Mouse (Mus musculus) kidney, embryonic 15.5 days (tissue): Measurements from ENCODE around the gene Aatk. TPM values are rescaled to one million over a fixed set of nuclear protein-coding genes. Genes with fewer than 3 reads are reported as not detected.

ENCODE experiments used
- ATAC-seq: fragments of 200-750 bp; cut with Nextera tagmentation; replicated peaks from 2 replicates; pipeline ENCODE4 v1.8.0; 2017; ENCODE audit warnings: moderate TSS enrichment; ENCODE audit not compliant: low FRiP score
- H3K27ac ChIP-seq: fragments of 300-500 bp; sonication (generic); 2 replicates; pipeline ENCODE4 v1.5.1; 2015; ENCODE audit warnings: mild to moderate bottlenecking, inconsistent platforms
- H3K27me3 ChIP-seq: fragments of 300-500 bp; sonication (generic); 2 replicates; pipeline ENCODE4 v1.6.1; 2015; ENCODE audit warnings: inconsistent platforms
- H3K36me3 ChIP-seq: fragments of 300-500 bp; sonication (generic); 2 replicates; pipeline ENCODE4 v1.6.1; 2015; ENCODE audit warnings: inconsistent platforms
- H3K4me1 ChIP-seq: fragments of 300-500 bp; sonication (generic); 2 replicates; pipeline ENCODE4 v1.6.1; 2015; ENCODE audit warnings: inconsistent platforms
- H3K4me2 ChIP-seq: fragments of 300-500 bp; sonication (generic); 2 replicates; pipeline ENCODE4 v1.6.1; 2015; ENCODE audit warnings: moderate library complexity, mild to moderate bottlenecking, inconsistent platforms
- H3K4me3 ChIP-seq: fragments of 300-500 bp; sonication (generic); replicated peaks from 2 replicates; pipeline ENCODE4 v1.5.1; 2015; ENCODE audit warnings: mild to moderate bottlenecking, inconsistent platforms
- H3K9ac ChIP-seq: fragments of 300-500 bp; sonication (generic); 2 replicates; pipeline ENCODE4 v1.6.1; 2015; ENCODE audit warnings: mild to moderate bottlenecking, inconsistent platforms
- H3K9me3 ChIP-seq: fragments of 300-500 bp; sonication (generic); replicated peaks from 2 replicates; pipeline ENCODE4 v1.6.1; 2016; ENCODE audit warnings: inconsistent platforms
- WGBS: fragments of 180-500 bp; shearing (Covaris S2); methylation state at CpG from one replicate; pipeline ENCODE4 v1.1.7; 2015; ENCODE audit warnings: mixed read lengths; 5-methylcytosine and 5-hydroxymethylcytosine counted together
- polyA plus RNA-seq: library from polyadenylated mRNA; unstranded; fragments of >200 nt; fragmentation: Nextera tagmentation; extraction: Ambion mirVana; gene quantifications from 2 replicates; pipeline ENCODE4 v1.2.1, GENCODE M21; 2015

Aatk gene
- polyA plus RNA-seq, 1 experiment from 2014 or later = 3.2 TPM

GRCm38 (mm10) chr11:119975739-119976501 lies 71.0 kb downstream of the Aatk start:
- Histone ChIP-seq H3K27ac (peak overlapping the region; percentile 32; the same call in 1 of the 2 replicates), H3K9ac (no peak overlapping the region)

DNA sequence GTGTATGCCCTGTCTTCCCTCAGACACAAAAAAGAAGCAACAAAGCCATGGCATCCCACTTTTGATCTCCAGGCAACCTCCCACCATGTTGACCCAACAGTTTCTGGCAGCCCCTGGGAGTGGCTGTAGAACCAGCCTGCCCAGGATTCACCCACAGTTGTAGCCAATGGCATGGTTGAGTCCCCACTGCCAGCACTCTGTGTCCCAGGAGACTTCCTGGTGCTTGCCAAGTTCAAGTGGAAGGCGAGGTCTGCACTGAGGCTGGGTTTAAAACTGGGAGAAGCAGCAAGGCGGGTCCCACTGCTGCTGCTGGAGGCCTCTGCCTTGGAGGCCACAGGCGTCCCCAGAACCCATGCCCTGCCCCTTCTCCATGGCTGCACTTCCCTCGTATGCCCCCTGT lies 73.2 kb downstream of the Aatk start:
- H3K4me2 ChIP-seq = no peak overlapping the region
- H3K9me3 ChIP-seq = no peaks in the 10 kb centered on the region
- H3K9ac ChIP-seq = no peak overlapping the region
- H3K4me1 ChIP-seq = peaks cover 12% of the 10 kb centered on the region; the same call in 1 of the 2 replicates
- 85% methylated on average over 4 of the region's 4 CpGs for WGBS
- no peak overlapping the region for H3K4me3 ChIP-seq
- H3K27ac ChIP-seq = no peak overlapping the region
- no peaks in the 10 kb centered on the region for H3K27me3 ChIP-seq
- no peak for ATAC-seq
- H3K36me3 ChIP-seq = peaks cover 11% of the 10 kb centered on the region

More at GRCm38 (mm10) chr11:119975739-119976501, 71.0 kb downstream of the Aatk start:
- peaks cover 11% of the 10 kb centered on the region for H3K36me3 ChIP-seq
- 62% methylated on average over 8 of the region's 8 CpGs for WGBS
- H3K4me3 ChIP-seq = no peak overlapping the region
- peaks cover 13% of the 10 kb centered on the region; the same call in 1 of the 2 replicates for H3K4me1 ChIP-seq
- H3K27me3 ChIP-seq = no peaks in the 10 kb centered on the region
- no peaks in the 10 kb centered on the region for H3K9me3 ChIP-seq
- H3K4me2 ChIP-seq = no peak overlapping the region
- ATAC-seq = no peak

DNA sequence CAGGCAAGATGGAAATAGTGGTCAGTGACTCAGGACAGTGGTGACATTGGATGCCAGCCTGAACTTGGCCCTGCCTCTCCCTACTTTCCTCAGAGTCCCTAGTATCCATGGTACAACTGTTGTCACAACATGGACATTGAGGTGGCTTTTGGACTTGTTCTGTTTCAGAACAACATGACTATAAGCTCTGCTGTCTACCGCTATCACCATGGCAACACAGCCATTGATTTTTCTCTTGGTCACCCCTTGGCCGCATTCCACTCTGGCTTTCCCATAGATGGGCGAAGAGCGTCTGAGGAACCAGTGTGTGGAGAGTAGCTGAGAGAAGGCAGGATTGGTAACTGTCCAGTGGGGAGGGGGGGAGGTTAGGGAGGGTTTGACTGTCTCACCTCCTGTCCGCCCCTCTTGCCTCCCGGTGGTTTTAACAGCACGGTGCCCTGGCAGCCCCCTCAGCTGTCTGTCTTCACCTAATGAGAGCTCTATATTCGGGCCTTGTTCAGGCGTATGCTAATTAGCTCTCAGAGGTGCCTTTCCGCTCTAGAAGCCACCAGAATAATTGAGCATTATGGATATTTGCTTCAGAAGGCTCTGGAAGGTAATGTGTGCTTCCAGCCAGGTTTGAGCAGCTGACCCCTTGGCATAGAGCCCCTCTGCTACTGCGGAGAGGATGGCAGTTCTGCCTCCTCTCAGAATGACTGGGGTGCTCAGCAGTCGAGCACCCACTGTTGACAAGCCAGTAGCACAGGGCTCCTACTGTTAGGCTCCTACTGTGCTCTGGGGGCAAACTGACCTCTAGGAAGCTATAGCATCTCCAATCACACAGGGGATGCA lies 76.7 kb downstream of the Aatk start:
- H3K27ac ChIP-seq = no peak overlapping the region
- H3K36me3 ChIP-seq = peaks cover 18% of the 10 kb centered on the region
- no peak overlapping the region for H3K4me3 ChIP-seq
- 0 out of 2 replicates have a peak, but pooled peaks cover 4% of the 10 kb centered on the region for H3K4me1 ChIP-seq
- no peaks in the 10 kb centered on the region for H3K9me3 ChIP-seq
- 70% methylated on average over 12 of the region's 12 CpGs for WGBS
- H3K27me3 ChIP-seq = no peaks in the 10 kb centered on the region
- ATAC-seq = no peak
- no peak overlapping the region for H3K4me2 ChIP-seq
- no peak overlapping the region for H3K9ac ChIP-seq

DNA sequence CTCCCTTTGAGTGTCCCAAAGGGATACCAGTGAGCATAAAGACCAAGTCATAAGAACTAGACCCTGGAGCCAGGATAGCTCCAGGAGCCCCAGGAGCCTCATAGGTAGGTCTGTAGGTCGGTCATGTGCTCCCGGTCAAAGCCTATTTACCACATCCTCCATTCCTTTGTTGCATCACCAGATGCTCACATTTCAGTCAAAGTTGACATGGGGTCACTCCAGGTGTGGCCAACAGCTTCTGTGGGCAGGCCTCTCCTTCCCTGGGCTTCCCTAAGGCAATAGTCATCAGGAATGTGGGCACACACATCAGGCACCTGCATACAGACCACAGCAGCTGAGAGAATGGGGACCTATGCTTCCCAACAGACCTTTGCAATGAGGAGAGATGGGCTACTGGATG lies 79.1 kb downstream of the Aatk start:
- Histone ChIP-seq H3K4me3 (no peak overlapping the region), H3K9ac (no peak overlapping the region), H3K4me2 (no peak overlapping the region), H3K27me3 (no peaks in the 10 kb centered on the region), H3K9me3 (no peaks in the 10 kb centered on the region), H3K27ac (no peak overlapping the region), H3K4me1 (0 out of 2 replicates have a peak, but pooled peaks cover 4% of the 10 kb centered on the region), H3K36me3 (peaks cover 11% of the 10 kb centered on the region)
- 90% methylated on average over 2 of the region's 2 CpGs for WGBS
- ATAC-seq = no peak

DNA sequence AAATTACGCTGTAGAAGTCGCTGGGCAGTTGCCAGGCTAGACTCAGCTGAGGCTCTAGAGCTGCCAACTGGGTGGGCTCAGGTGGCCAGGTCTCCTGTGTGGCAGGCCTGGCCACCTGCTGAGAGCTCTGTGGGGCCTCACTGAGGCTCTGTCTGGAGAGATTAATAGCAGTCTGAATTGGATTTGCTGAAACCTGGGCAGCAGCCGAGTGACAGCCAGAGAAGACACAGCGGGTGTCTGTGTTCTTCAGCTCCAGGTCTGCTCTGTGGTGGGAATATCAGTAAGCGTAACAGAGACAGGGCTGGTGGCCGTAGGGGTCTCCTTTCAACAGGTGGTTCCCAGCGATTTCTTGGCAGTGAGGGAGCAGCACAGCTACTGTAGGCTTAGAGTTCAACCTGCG lies 79.6 kb downstream of the Aatk start:
- Histone ChIP-seq H3K9me3 (no peaks in the 10 kb centered on the region), H3K27me3 (no peaks in the 10 kb centered on the region), H3K4me2 (no peak overlapping the region), H3K9ac (no peak overlapping the region), H3K36me3 (peaks cover 11% of the 10 kb centered on the region), H3K27ac (no peak overlapping the region), H3K4me3 (no peak overlapping the region), H3K4me1 (0 out of 2 replicates have a peak, but pooled peaks cover 4% of the 10 kb centered on the region)
- WGBS = 75% methylated on average over 8 of the region's 8 CpGs
- ATAC-seq = no peak

DNA sequence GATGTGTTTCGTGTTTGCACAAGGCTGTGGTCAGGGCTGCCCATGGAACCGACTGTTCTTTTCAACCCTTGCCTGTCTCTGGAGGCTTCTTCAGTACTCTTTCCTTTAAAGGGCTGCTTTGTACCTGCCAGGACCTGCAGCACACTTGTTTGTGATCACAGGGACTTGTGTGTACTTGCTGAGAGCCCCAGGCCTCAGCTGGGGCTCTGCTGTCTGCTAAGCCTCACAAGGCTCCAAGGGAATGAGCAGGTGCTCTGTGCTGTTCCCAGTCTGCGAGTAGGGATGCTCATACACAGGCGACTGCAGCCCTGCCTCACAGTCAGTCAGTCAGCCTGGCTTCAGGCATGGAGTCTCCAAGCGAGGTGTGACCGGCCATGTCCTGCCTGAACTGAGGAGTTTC lies 80.7 kb downstream of the Aatk start:
- H3K36me3 ChIP-seq = peaks cover 18% of the 10 kb centered on the region
- 0 out of 2 replicates have a peak, but pooled peaks cover 4% of the 10 kb centered on the region for H3K4me1 ChIP-seq
- H3K9me3 ChIP-seq = no peaks in the 10 kb centered on the region
- H3K27me3 ChIP-seq = no peaks in the 10 kb centered on the region
- H3K9ac ChIP-seq = no peak overlapping the region
- no peak overlapping the region for H3K4me3 ChIP-seq
- no peak overlapping the region for H3K4me2 ChIP-seq
- H3K27ac ChIP-seq = no peak overlapping the region
- no peak for ATAC-seq
- WGBS = 92% methylated on average over 6 of the region's 6 CpGs

DNA sequence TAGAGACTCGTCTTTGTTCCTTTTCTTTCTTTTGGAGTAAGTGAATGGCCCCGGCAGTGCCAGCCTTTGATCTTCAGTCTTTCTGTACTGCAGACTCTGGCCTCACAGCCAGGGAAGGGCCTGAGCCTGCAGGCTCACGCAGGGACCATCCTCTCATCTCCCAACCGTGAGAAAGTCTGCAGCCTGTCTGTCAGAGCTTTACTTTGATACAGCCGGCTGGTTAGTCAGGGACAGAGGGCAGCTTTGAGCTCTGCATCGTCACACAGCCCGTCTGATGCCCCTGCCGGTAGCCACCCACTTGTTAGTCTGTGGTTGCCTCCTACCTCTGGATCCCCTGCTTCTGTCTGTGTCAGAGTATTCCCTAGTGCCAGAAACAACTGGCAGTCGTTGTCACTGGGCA lies 81.9 kb downstream of the Aatk start:
- 19% methylated on average over 9 of the region's 9 CpGs for WGBS
- H3K4me1 ChIP-seq = 0 out of 2 replicates have a peak, but pooled peaks cover under 1% of the 10 kb centered on the region
- H3K9me3 ChIP-seq = no peaks in the 10 kb centered on the region
- H3K27ac ChIP-seq = no peak overlapping the region
- H3K36me3 ChIP-seq = peaks cover 30% of the 10 kb centered on the region
- H3K27me3 ChIP-seq = no peaks in the 10 kb centered on the region
- no peak for ATAC-seq
- H3K4me3 ChIP-seq = no peak overlapping the region
- H3K4me2 ChIP-seq = no peak overlapping the region
- no peak overlapping the region for H3K9ac ChIP-seq

DNA sequence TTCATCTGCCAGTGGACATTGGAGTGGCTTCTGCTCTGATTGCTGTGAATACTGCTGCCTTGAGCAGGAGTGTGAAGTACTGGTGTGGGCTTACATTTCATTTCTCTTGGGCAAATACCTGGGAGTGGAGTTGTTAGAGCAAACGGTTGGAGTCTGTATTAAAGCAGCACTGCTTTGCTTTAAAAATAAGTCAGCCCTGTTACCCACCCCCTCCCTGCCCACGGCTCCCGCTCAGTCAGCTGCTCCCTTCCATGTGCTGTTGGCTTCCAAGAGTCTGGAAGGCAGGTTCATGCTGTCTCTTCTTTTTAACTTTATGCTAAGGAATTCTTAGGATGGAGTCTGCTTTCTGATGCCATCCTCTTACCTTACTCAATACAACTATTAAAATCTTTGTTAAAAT lies 85.5 kb downstream of the Aatk start:
- Histone ChIP-seq H3K4me2 (no peak overlapping the region), H3K9ac (no peak overlapping the region), H3K27me3 (no peaks in the 10 kb centered on the region), H3K36me3 (peaks cover 34% of the 10 kb centered on the region), H3K27ac (no peak overlapping the region), H3K9me3 (no peaks in the 10 kb centered on the region), H3K4me1 (peaks cover 9% of the 10 kb centered on the region), H3K4me3 (no peak overlapping the region)
- no peak for ATAC-seq
- 77% methylated on average over 3 of the region's 3 CpGs for WGBS

DNA sequence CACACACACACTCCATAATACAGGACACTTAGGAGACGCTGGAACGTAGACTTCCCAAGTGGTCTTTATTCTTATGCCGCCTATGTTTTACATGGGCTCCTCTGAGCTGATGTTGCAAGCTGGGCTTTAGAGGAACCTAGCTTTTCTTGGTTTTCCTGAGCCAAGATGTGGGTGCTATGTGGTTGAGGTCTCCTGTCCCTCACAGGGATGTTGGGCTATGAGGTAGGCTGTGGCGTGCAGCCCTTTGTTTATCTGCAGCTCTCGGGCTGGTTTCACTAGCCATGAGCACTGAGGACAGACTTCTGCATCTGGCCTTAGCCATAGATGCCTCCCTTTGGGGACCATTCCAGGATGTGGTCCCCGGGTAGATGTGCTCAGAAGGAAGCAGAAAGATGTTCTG lies 86.3 kb downstream of the Aatk start:
- 89% methylated on average over 6 of the region's 6 CpGs for WGBS
- H3K27me3 ChIP-seq = no peaks in the 10 kb centered on the region
- H3K9ac ChIP-seq = no peak overlapping the region
- no peak for ATAC-seq
- H3K36me3 ChIP-seq = peaks cover 28% of the 10 kb centered on the region
- peaks cover 17% of the 10 kb centered on the region for H3K4me1 ChIP-seq
- no peak overlapping the region for H3K27ac ChIP-seq
- H3K9me3 ChIP-seq = no peaks in the 10 kb centered on the region
- H3K4me3 ChIP-seq = no peak overlapping the region
- H3K4me2 ChIP-seq = no peak overlapping the region

GRCm38 (mm10) chr11:119959714-119960113 lies 87.3 kb downstream of the Aatk start:
- Histone ChIP-seq H3K4me2 (no peak overlapping the region), H3K9ac (no peak overlapping the region), H3K9me3 (no peaks in the 10 kb centered on the region), H3K27ac (no peak overlapping the region), H3K4me1 (peaks cover 27% of the 10 kb centered on the region), H3K27me3 (no peaks in the 10 kb centered on the region), H3K36me3 (peaks cover 28% of the 10 kb centered on the region), H3K4me3 (no peak overlapping the region)
- WGBS = 86% methylated on average over 4 of the region's 4 CpGs
- no peak for ATAC-seq

DNA sequence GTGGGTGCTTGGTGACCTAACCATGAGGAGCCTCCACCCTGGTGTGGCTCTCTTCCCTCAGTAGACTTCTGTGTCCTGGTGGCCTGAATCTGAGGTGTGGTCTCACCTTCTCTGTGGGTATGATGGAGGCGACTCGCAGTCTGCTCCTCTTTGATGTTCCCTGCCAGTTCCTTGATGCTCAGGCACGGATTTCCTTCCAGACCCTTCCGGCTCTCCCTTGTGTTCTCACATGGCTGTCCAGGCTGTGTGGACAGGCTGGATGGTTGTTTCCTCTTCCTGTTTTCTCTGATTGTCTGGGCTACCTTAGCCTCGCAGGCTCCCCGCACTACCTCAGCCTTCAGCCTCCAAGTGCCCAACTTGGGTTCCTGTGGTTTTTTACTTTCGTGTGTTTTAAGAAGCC lies 88.1 kb downstream of the Aatk start:
- 79% methylated on average over 7 of the region's 7 CpGs for WGBS
- no peak overlapping the region for H3K4me2 ChIP-seq
- no peak overlapping the region for H3K9ac ChIP-seq
- no peak overlapping the region for H3K27ac ChIP-seq
- no peak for ATAC-seq
- H3K4me3 ChIP-seq = no peak overlapping the region
- peaks cover 34% of the 10 kb centered on the region for H3K4me1 ChIP-seq
- no peaks in the 10 kb centered on the region for H3K9me3 ChIP-seq
- H3K36me3 ChIP-seq = peaks cover 28% of the 10 kb centered on the region
- H3K27me3 ChIP-seq = no peaks in the 10 kb centered on the region
